Mouse (Mus musculus) heart, adult 2 months (tissue): Measurements from ENCODE around the gene Pnkd. TPM values are rescaled to one million over a fixed set of nuclear protein-coding genes. Genes with fewer than 3 reads are reported as not detected.
"Not testable (repeated sequence)": the region's sequence is repeated elsewhere in the genome, so short reads cannot be mapped to it uniquely, and the experiment has no call there.

Source experiments
- DNase-seq, 2 experiments: peaks; one replicate each; pipeline ENCODE4 v3.0.0; 2021
- H3K27ac ChIP-seq: fragments of 200-600 bp; 2 replicates; pipeline ENCODE4 v1.8.1; 2022
- H3K27me3 ChIP-seq: fragments of 200-500 bp; 2 replicates; pipeline ENCODE4 v1.6.1; 2012; ENCODE audit warnings: mild to moderate bottlenecking, low read length, inconsistent platforms, mixed read lengths; ENCODE audit not compliant: control insufficient read depth, insufficient read depth
- H3K36me3 ChIP-seq: fragments of 200-500 bp; 2 replicates; pipeline ENCODE4 v1.6.1; 2012; ENCODE audit warnings: low read length, inconsistent platforms; ENCODE audit not compliant: control insufficient read depth, insufficient read depth
- H3K4me1 ChIP-seq: fragments of 200-500 bp; 2 replicates; pipeline ENCODE4 v1.6.1; 2011; ENCODE audit warnings: low read length; ENCODE audit not compliant: control insufficient read depth, insufficient read depth
- H3K4me3 ChIP-seq: fragments of 200-600 bp; 2 replicates; pipeline ENCODE4 v1.8.1; 2022
- H3K79me2 ChIP-seq: fragments of 200-500 bp; replicated peaks from 2 replicates; pipeline ENCODE4 v1.6.1; 2012; ENCODE audit warnings: mild to moderate bottlenecking, inconsistent platforms, low read length, moderate library complexity, mixed read lengths; ENCODE audit not compliant: control insufficient read depth, insufficient read depth
- H3K9ac ChIP-seq: fragments of 200-500 bp; 2 replicates; pipeline ENCODE4 v1.6.1; 2012; ENCODE audit warnings: low read depth, mild to moderate bottlenecking, control low read depth, inconsistent platforms, low read length, mixed read lengths
- CTCF ChIP-seq: fragments of 200-600 bp; IDR thresholded peaks from 2 replicates; pipeline ENCODE4 v1.8.1; 2022; ENCODE audit warnings: antibody characterized with exemption, mild to moderate bottlenecking, moderate library complexity
- EP300 ChIP-seq: fragments of 200-500 bp; IDR thresholded peaks from 2 replicates; pipeline ENCODE4 v1.6.1; 2011; ENCODE audit warnings: low read depth, low read length, control low read depth; ENCODE audit not compliant: insufficient read depth
- POLR2A ChIP-seq: fragments of 200-500 bp; IDR thresholded peaks from 2 replicates; pipeline ENCODE4 v1.6.1; 2011; ENCODE audit warnings: mild to moderate bottlenecking, low read depth, low read length, control low read depth; ENCODE audit not compliant: insufficient read depth
- WGBS: fragments of 180-500 bp; shearing (Covaris S2); methylation state at CpG from one replicate; pipeline ENCODE4 v1.1.7; 2018; 5-methylcytosine and 5-hydroxymethylcytosine counted together
- intact Hi-C: fragments of 180-260 bp; cut with DNase I; formaldehyde crosslinking; loops from one replicate; pipeline ENCODE4 v1.15.1; 2025
- polyA plus RNA-seq: library from polyadenylated mRNA; depleted of rRNA; stranded (reverse); fragments of >200 nt; gene quantifications from 2 replicates; pipeline ENCODE4 v1.2.3, GENCODE M21; 2012
- total RNA-seq, 2 experiments: library from RNA; stranded (reverse); gene quantifications; 2 replicates each; pipeline ENCODE4 v1.2.3; 2021

The Pnkd gene
- total and polyA plus RNA-seq, 3 experiments = 113 to 140 (median 126) TPM

- intact Hi-C loops = loop anchor here (2.0 kb wide), 1 partner anchor 16 kb away; no protein-coding TSS in a partner anchor
- H3K4me1 ChIP-seq = peaks cover 8% of the 10 kb centered on the region
- peak overlapping the region; percentile 67 for H3K27ac ChIP-seq
- no peaks in the 10 kb centered on the region for H3K79me2 ChIP-seq
- no peak overlapping the region for H3K4me3 ChIP-seq
- H3K9ac ChIP-seq = no peak overlapping the region
- TF ChIP-seq EP300 (no peak), POLR2A (no peak), CTCF (no peak)
- no peaks in the 10 kb centered on the region for H3K36me3 ChIP-seq
- no peaks in the 10 kb centered on the region for H3K27me3 ChIP-seq
- whole genome bisulfite sequencing = 60% methylated on average over 3 of the region's 3 CpGs
- DNase-seq = no peak
Observed at GRCm38 (mm10) chr1:74314796-74315195, 30.1 kb downstream of the Pnkd start.

GRCm38 (mm10) chr1:74316114-74316827, 31.5 kb downstream of the Pnkd start:
- peaks cover 4% of the 10 kb centered on the region for H3K4me1 ChIP-seq
- H3K4me3 ChIP-seq = no peak overlapping the region
- no peaks in the 10 kb centered on the region for H3K36me3 ChIP-seq
- H3K9ac ChIP-seq = no peak overlapping the region
- TF ChIP-seq POLR2A = no peak
- no peak for TF ChIP-seq CTCF
- no peak for TF ChIP-seq EP300
- H3K27ac ChIP-seq = no peak overlapping the region
- WGBS = 67% methylated on average over 4 of the region's 4 CpGs
- DNase-seq = no peak
- H3K27me3 ChIP-seq = no peaks in the 10 kb centered on the region
- intact Hi-C loops = no loop called here
- no peaks in the 10 kb centered on the region for H3K79me2 ChIP-seq

- intact Hi-C loops = no loop called here
- Histone ChIP-seq H3K36me3 (no peaks in the 10 kb centered on the region), H3K79me2 (no peaks in the 10 kb centered on the region), H3K27me3 (no peaks in the 10 kb centered on the region), H3K27ac (no peak overlapping the region), H3K4me1 (peaks cover 6% of the 10 kb centered on the region), H3K4me3 (no peak overlapping the region), H3K9ac (no peak overlapping the region)
- TF ChIP-seq POLR2A (no peak), EP300 (no peak), CTCF (no peak)
- 96% methylated on average over 3 of the region's 3 CpGs for WGBS
- no peak for DNase-seq
Observed at GRCm38 (mm10) chr1:74318711-74319110, 34.0 kb downstream of the Pnkd start.

GRCm38 (mm10) chr1:74321396-74321795, 36.7 kb downstream of the Pnkd start:
- TF ChIP-seq CTCF (no peak), POLR2A (no peak), EP300 (no peak)
- DNase-seq = no peak
- H3K27me3 ChIP-seq = no peaks in the 10 kb centered on the region
- peak overlapping the region; percentile 26 for H3K27ac ChIP-seq
- no peaks in the 10 kb centered on the region for H3K79me2 ChIP-seq
- peaks cover 3% of the 10 kb centered on the region for H3K4me1 ChIP-seq
- H3K9ac ChIP-seq = no peak overlapping the region
- no peak overlapping the region for H3K4me3 ChIP-seq
- no peaks in the 10 kb centered on the region for H3K36me3 ChIP-seq
- intact Hi-C loops = no loop called here
- 35% methylated on average over 3 of the region's 3 CpGs for WGBS

- H3K9ac ChIP-seq, H3K27ac ChIP-seq, DNase-seq, H3K79me2 ChIP-seq, H3K4me3 ChIP-seq, H3K27me3 ChIP-seq, intact Hi-C loops, H3K36me3 ChIP-seq: not testable (repeated sequence)
- peak; percentile 49 for TF ChIP-seq CTCF
- H3K4me1 ChIP-seq = peaks cover 13% of the 10 kb centered on the region
- WGBS = 94% methylated on average over 2 of the region's 2 CpGs
Observed at GRCm38 (mm10) chr1:74326916-74327315, 42.2 kb downstream of the Pnkd start.

GRCm38 (mm10) chr1:74329899-74330431, 45.2 kb downstream of the Pnkd start:
- H3K27me3 ChIP-seq = no peaks in the 10 kb centered on the region
- 0 out of 2 replicates have a peak, but pooled peaks cover 1% of the 10 kb centered on the region for H3K79me2 ChIP-seq
- DNase-seq = no peak
- no peak overlapping the region for H3K4me3 ChIP-seq
- TF ChIP-seq CTCF (no peak), POLR2A (no peak), EP300 (no peak)
- WGBS = 72% methylated on average over 7 of the region's 7 CpGs
- peak overlapping the region; percentile 33; the same call in 1 of the 2 replicates for H3K27ac ChIP-seq
- peaks cover 16% of the 10 kb centered on the region for H3K4me1 ChIP-seq
- no peaks in the 10 kb centered on the region for H3K36me3 ChIP-seq
- intact Hi-C loops = loop anchor here (2.0 kb wide), 1 partner anchor 15 kb away; no protein-coding TSS in a partner anchor
- no peak overlapping the region for H3K9ac ChIP-seq
